Mouse (Mus musculus): ENCODE measurements around the gene Nlrp3.

DNA sequence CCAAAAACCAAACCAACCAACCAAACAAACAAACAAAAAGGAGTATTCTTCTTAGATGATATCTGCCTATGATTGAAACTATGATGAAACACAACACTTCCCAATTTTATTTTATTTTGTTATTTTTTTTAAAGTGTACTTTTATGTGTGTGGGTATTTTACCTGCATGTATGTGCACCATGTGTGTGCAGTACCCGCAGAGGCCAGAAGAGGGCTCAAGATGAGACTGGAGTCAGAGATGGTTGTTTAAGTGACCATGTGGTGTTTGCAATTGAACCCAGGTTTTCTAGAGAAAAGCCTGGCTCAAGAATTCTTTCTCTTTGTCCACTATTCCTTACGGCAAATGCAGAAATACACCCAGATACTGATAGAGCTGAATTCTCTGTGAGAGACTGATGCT lies 17.2 kb upstream of the Nlrp3 start:
- TF ChIP-seq CTCF (IDR thresholded peaks at IDR 0.05; ENCODE audit: low read depth) (peak; percentile 17; the same call in 1 of the 2 replicates), EP300 (IDR thresholded peaks at IDR 0.05; ENCODE audit: low read depth) (no peak)

Data from liver, embryonic 14.5 days (tissue).